Mouse (Mus musculus) brain, adult 2 months (tissue): Measurements from ENCODE around the gene Irak3.
A peak's percentile ranks its signal among the peaks of the same experiment; 100 is the strongest.
"Not testable (repeated sequence)": the region's sequence is repeated elsewhere in the genome, so short reads cannot be mapped to it uniquely, and the experiment has no call there.

Experiments
- DNase-seq: peaks from one replicate; pipeline ENCODE4 v3.0.0; 2011; ENCODE audit warnings: low read depth, low spot score

The Irak3 gene

GRCm38 (mm10) chr10:120201961-120202402 is at the start of gene Irak3:
Gene Irak3, minus strand, starts transcription at chr10:120202130.
- DNase-seq = peak; percentile 82

GRCm38 (mm10) chr10:120250911-120251683 is 49.2 kb upstream of the Irak3 start:
- DNase-seq = no peak

GRCm38 (mm10) chr10:120246994-120247750 is 45.2 kb upstream of the Irak3 start:
- DNase-seq = peak; percentile 75

GRCm38 (mm10) chr10:120245681-120246080 is 43.8 kb upstream of the Irak3 start:
- DNase-seq = no peak

GRCm38 (mm10) chr10:120242421-120242820 is 40.5 kb upstream of the Irak3 start:
- DNase-seq = no peak

GRCm38 (mm10) chr10:120239476-120239875 is 37.5 kb upstream of the Irak3 start:
- DNase-seq = no peak

GRCm38 (mm10) chr10:120238241-120238640 is 36.3 kb upstream of the Irak3 start:
- DNase-seq = no peak

- no peak for DNase-seq
Observed at GRCm38 (mm10) chr10:120236855-120237254, 34.9 kb upstream of the Irak3 start.

- DNase-seq = peak; percentile 82
Observed at GRCm38 (mm10) chr10:120233655-120234367, 31.9 kb upstream of the Irak3 start.

- peak; percentile 70 for DNase-seq
Observed at GRCm38 (mm10) chr10:120231718-120232117, 29.8 kb upstream of the Irak3 start.

GRCm38 (mm10) chr10:120226871-120227661 is 25.1 kb upstream of the Irak3 start, which contains the start of gene Llph:
Gene Llph, plus strand, starts transcription at chr10:120227070.
- DNase-seq = peak; percentile 94

- no peak for DNase-seq
Observed at GRCm38 (mm10) chr10:120220776-120221175, 18.8 kb upstream of the Irak3 start.

GRCm38 (mm10) chr10:120219578-120220359 is 17.8 kb upstream of the Irak3 start:
- DNase-seq = no peak

- DNase-seq = no peak
Observed at GRCm38 (mm10) chr10:120218996-120219395, 17.1 kb upstream of the Irak3 start.

- not testable (repeated sequence) for DNase-seq
Observed at GRCm38 (mm10) chr10:120217099-120217498, 15.2 kb upstream of the Irak3 start.

- DNase-seq = no peak
Observed at GRCm38 (mm10) chr10:120210096-120210495, 8.2 kb upstream of the Irak3 start.

GRCm38 (mm10) chr10:120209539-120209925 is 7.6 kb upstream of the Irak3 start:
- no peak for DNase-seq

GRCm38 (mm10) chr10:120208575-120209538 is 6.9 kb upstream of the Irak3 start:
- peak; percentile 96 for DNase-seq

- DNase-seq = no peak
Observed at GRCm38 (mm10) chr10:120208015-120208414, 6.1 kb upstream of the Irak3 start.
